Mouse (Mus musculus): ENCODE results near the gene Gm10570. TPM values are rescaled to one million over a fixed set of nuclear protein-coding genes. Genes with fewer than 3 reads are reported as not detected.
A peak's percentile ranks its signal among the peaks of the same experiment; 100 is the strongest.

The Gm10570 gene
- polyA plus RNA-seq, 1 experiment: not detected

- Histone ChIP-seq H3K4me3 (ENCODE audit: low read depth, low read length) (peak overlapping the region; percentile 91), H3K4me1 (ENCODE audit: control insufficient read depth, insufficient read depth, insufficient read length, low read length) (peaks cover 15% of the 10 kb centered on the region; the same call in 1 of the 2 replicates), H3K36me3 (ENCODE audit: control insufficient read depth, insufficient read depth, low read length) (no peaks in the 10 kb centered on the region), H3K27me3 (ENCODE audit: control insufficient read depth, insufficient read depth, low read length) (no peaks in the 10 kb centered on the region), H3K27ac (ENCODE audit: insufficient read depth, low read depth, low read length) (0 out of 2 replicates have a peak overlapping the region, but pooled peaks have one; percentile 24)
- WGBS: 10% methylated on average over 11 of the region's 12 CpGs
- TF ChIP-seq POLR2A (IDR thresholded peaks at IDR 0.05; ENCODE audit: low read depth, low read length): no peak; the same call in 1 of the 2 replicates
- TF ChIP-seq CTCF (IDR thresholded peaks at IDR 0.05; ENCODE audit: extremely low read depth, insufficient read length, insufficient replicate concordance, low read depth, low read length): no peak
Observed at GRCm38 (mm10) chr4:130273698-130274345, 34.7 kb downstream of the Gm10570 start.

GRCm38 (mm10) chr4:130270611-130271347 lies 37.7 kb downstream of the Gm10570 start:
- TF ChIP-seq POLR2A (IDR thresholded peaks at IDR 0.05; ENCODE audit: low read depth, low read length) (no peak), CTCF (IDR thresholded peaks at IDR 0.05; ENCODE audit: extremely low read depth, insufficient read length, insufficient replicate concordance, low read depth, low read length) (no peak)
- Histone ChIP-seq H3K36me3 (ENCODE audit: control insufficient read depth, insufficient read depth, low read length) (no peaks in the 10 kb centered on the region), H3K27me3 (ENCODE audit: control insufficient read depth, insufficient read depth, low read length) (no peaks in the 10 kb centered on the region), H3K4me3 (ENCODE audit: low read depth, low read length) (no peak overlapping the region), H3K27ac (ENCODE audit: insufficient read depth, low read depth, low read length) (no peak overlapping the region), H3K4me1 (ENCODE audit: control insufficient read depth, insufficient read depth, insufficient read length, low read length) (peaks cover 13% of the 10 kb centered on the region)
- WGBS: 84% methylated on average over 6 of the region's 6 CpGs

GRCm38 (mm10) chr4:130270089-130270488 lies 38.4 kb downstream of the Gm10570 start:
- no peak overlapping the region for H3K4me3 ChIP-seq (ENCODE audit: low read depth, low read length)
- 93% methylated on average over 8 of the region's 8 CpGs for WGBS
- TF ChIP-seq POLR2A (IDR thresholded peaks at IDR 0.05; ENCODE audit: low read depth, low read length) (no peak), CTCF (IDR thresholded peaks at IDR 0.05; ENCODE audit: extremely low read depth, insufficient read length, insufficient replicate concordance, low read depth, low read length) (no peak)

GRCm38 (mm10) chr4:130268736-130269135 lies 39.7 kb downstream of the Gm10570 start:
- 89% methylated on average over 10 of the region's 10 CpGs for WGBS
- H3K27ac ChIP-seq (ENCODE audit: insufficient read depth, low read depth, low read length): no peak overlapping the region
- peaks cover 11% of the 10 kb centered on the region for H3K4me1 ChIP-seq (ENCODE audit: control insufficient read depth, insufficient read depth, insufficient read length, low read length)
- H3K36me3 ChIP-seq (ENCODE audit: control insufficient read depth, insufficient read depth, low read length): peaks cover 4% of the 10 kb centered on the region; the same call in 1 of the 2 replicates
- no peak overlapping the region for H3K4me3 ChIP-seq (ENCODE audit: low read depth, low read length)
- no peaks in the 10 kb centered on the region for H3K27me3 ChIP-seq (ENCODE audit: control insufficient read depth, insufficient read depth, low read length)
- TF ChIP-seq POLR2A (IDR thresholded peaks at IDR 0.05; ENCODE audit: low read depth, low read length): no peak
- no peak for TF ChIP-seq CTCF (IDR thresholded peaks at IDR 0.05; ENCODE audit: extremely low read depth, insufficient read length, insufficient replicate concordance, low read depth, low read length)

More at GRCm38 (mm10) chr4:130270089-130270488, 38.4 kb downstream of the Gm10570 start:
- Histone ChIP-seq H3K27me3 (ENCODE audit: control insufficient read depth, insufficient read depth, low read length) (no peaks in the 10 kb centered on the region), H3K36me3 (ENCODE audit: control insufficient read depth, insufficient read depth, low read length) (no peaks in the 10 kb centered on the region), H3K27ac (ENCODE audit: insufficient read depth, low read depth, low read length) (no peak overlapping the region), H3K4me1 (ENCODE audit: control insufficient read depth, insufficient read depth, insufficient read length, low read length) (peaks cover 11% of the 10 kb centered on the region)

GRCm38 (mm10) chr4:130267069-130267468 lies 41.4 kb downstream of the Gm10570 start:
- peaks cover 11% of the 10 kb centered on the region for H3K4me1 ChIP-seq (ENCODE audit: control insufficient read depth, insufficient read depth, insufficient read length, low read length)
- no peaks in the 10 kb centered on the region for H3K27me3 ChIP-seq (ENCODE audit: control insufficient read depth, insufficient read depth, low read length)
- H3K4me3 ChIP-seq (ENCODE audit: low read depth, low read length): peak overlapping the region; percentile 59
- peaks cover 15% of the 10 kb centered on the region for H3K36me3 ChIP-seq (ENCODE audit: control insufficient read depth, insufficient read depth, low read length)
- TF ChIP-seq POLR2A (IDR thresholded peaks at IDR 0.05; ENCODE audit: low read depth, low read length) (no peak), CTCF (IDR thresholded peaks at IDR 0.05; ENCODE audit: extremely low read depth, insufficient read length, insufficient replicate concordance, low read depth, low read length) (no peak)
- WGBS: 21% methylated on average over 7 of the region's 7 CpGs
- H3K27ac ChIP-seq (ENCODE audit: insufficient read depth, low read depth, low read length): peak overlapping the region; percentile 90

GRCm38 (mm10) chr4:130266601-130267000 lies 41.9 kb downstream of the Gm10570 start:
- peaks cover 15% of the 10 kb centered on the region for H3K36me3 ChIP-seq (ENCODE audit: control insufficient read depth, insufficient read depth, low read length)
- H3K4me1 ChIP-seq (ENCODE audit: control insufficient read depth, insufficient read depth, insufficient read length, low read length): peaks cover 11% of the 10 kb centered on the region
- peak overlapping the region; percentile 90 for H3K27ac ChIP-seq (ENCODE audit: insufficient read depth, low read depth, low read length)
- WGBS: 16% methylated on average over 9 of the region's 9 CpGs
- no peaks in the 10 kb centered on the region for H3K27me3 ChIP-seq (ENCODE audit: control insufficient read depth, insufficient read depth, low read length)
- no peak for TF ChIP-seq POLR2A (IDR thresholded peaks at IDR 0.05; ENCODE audit: low read depth, low read length)
- H3K4me3 ChIP-seq (ENCODE audit: low read depth, low read length): peak overlapping the region; percentile 59

GRCm38 (mm10) chr4:130264698-130265349 lies 43.6 kb downstream of the Gm10570 start:
- Histone ChIP-seq H3K27ac (ENCODE audit: insufficient read depth, low read depth, low read length) (no peak overlapping the region), H3K4me1 (ENCODE audit: control insufficient read depth, insufficient read depth, insufficient read length, low read length) (peaks cover 11% of the 10 kb centered on the region), H3K36me3 (ENCODE audit: control insufficient read depth, insufficient read depth, low read length) (peaks cover 16% of the 10 kb centered on the region), H3K27me3 (ENCODE audit: control insufficient read depth, insufficient read depth, low read length) (no peaks in the 10 kb centered on the region), H3K4me3 (ENCODE audit: low read depth, low read length) (no peak overlapping the region)
- WGBS: 32% methylated on average over 24 of the region's 24 CpGs
- TF ChIP-seq POLR2A (IDR thresholded peaks at IDR 0.05; ENCODE audit: low read depth, low read length) (no peak), CTCF (IDR thresholded peaks at IDR 0.05; ENCODE audit: extremely low read depth, insufficient read length, insufficient replicate concordance, low read depth, low read length) (peak; percentile 76)
